In genomic region chr11:75651426-75652221, GRCm38 (mm10) we compare ENCODE assay signal across 7 mouse cellular contexts. TPM values are rescaled to one million over a fixed set of nuclear protein-coding genes. Genes with fewer than 3 reads are reported as not detected.
DNase-seq lines count a peak whose midpoint lies in the region; ATAC-seq lines count a peak whose summit lies in the region.

No protein-coding gene starts in this region.

- peak; percentile 93 for DNase-seq in adrenal gland, adult 2 months
- DNase-seq in embryo, embryonic 10.5 days (ENCODE audit: low spot score), result peak; percentile 78
- peak; percentile 75 to 77 for DNase-seq in gastrocnemius, postnatal 36 days
- peak; percentile 63 for DNase-seq in left cerebral cortex, postnatal 4 days
- peak; percentile 96 for DNase-seq in midbrain, embryonic 11.5 days (ENCODE audit: low spot score, missing footprints)
- peak; percentile 75 for DNase-seq in spleen, adult 12 weeks (ENCODE audit: low spot score)

- H3K4me2 ChIP-seq in intestine, embryonic 15.5 days (replicated peaks), result peak overlapping the region; percentile 92
- H3K4me2 ChIP-seq in midbrain, embryonic 11.5 days, result peak overlapping the region; percentile 95

- WGBS in intestine, embryonic 15.5 days, result under 1% methylated on average over 54 of the region's 54 CpGs
- WGBS in midbrain, embryonic 11.5 days, result 1% methylated on average over 53 of the region's 54 CpGs

- ATAC-seq in intestine, embryonic 15.5 days, result peak; percentile 81
- peak; percentile 66 for ATAC-seq in midbrain, embryonic 11.5 days (ENCODE audit: low FRiP score)

- peak overlapping the region; percentile 81 for H3K9ac ChIP-seq in intestine, embryonic 15.5 days
- peak overlapping the region; percentile 78 for H3K9ac ChIP-seq in midbrain, embryonic 11.5 days (ENCODE audit: low read length)

- no peaks in the 10 kb centered on the region for H3K27me3 ChIP-seq in intestine, embryonic 15.5 days (replicated peaks)
- peaks cover 31% of the 10 kb centered on the region for H3K27me3 ChIP-seq in midbrain, embryonic 11.5 days (ENCODE audit: control insufficient read depth, insufficient read depth, low read length)

- intact Hi-C loops in gastrocnemius, postnatal 36 days (cut with DNase I), result no loop called here
- intact Hi-C loops in left cerebral cortex, postnatal 4 days (cut with DNase I), result no loop called here

- H3K4me1 ChIP-seq in intestine, embryonic 15.5 days (replicated peaks), result peaks cover 43% of the 10 kb centered on the region
- H3K4me1 ChIP-seq in midbrain, embryonic 11.5 days (ENCODE audit: control insufficient read depth, insufficient read depth, low read length), result peaks cover 20% of the 10 kb centered on the region

- no peaks in the 10 kb centered on the region for H3K36me3 ChIP-seq in intestine, embryonic 15.5 days
- no peaks in the 10 kb centered on the region for H3K36me3 ChIP-seq in midbrain, embryonic 11.5 days (ENCODE audit: control insufficient read depth, insufficient read depth, low read length)

- H3K27ac ChIP-seq in intestine, embryonic 15.5 days, result peak overlapping the region; percentile 93
- no peak overlapping the region for H3K27ac ChIP-seq in midbrain, embryonic 11.5 days (ENCODE audit: low read depth, low read length)

- H3K9me3 ChIP-seq in intestine, embryonic 15.5 days, result no peaks in the 10 kb centered on the region
- no peaks in the 10 kb centered on the region for H3K9me3 ChIP-seq in midbrain, embryonic 11.5 days (ENCODE audit: control insufficient read depth, low read length)

- H3K4me3 ChIP-seq in intestine, embryonic 15.5 days (replicated peaks), result peak overlapping the region; percentile 68
- peak overlapping the region; percentile 60 for H3K4me3 ChIP-seq in midbrain, embryonic 11.5 days (ENCODE audit: low read depth, low read length)

RNA-seq across cellular contexts. Expression of gene Myo1c, which starts 1.3 kb away (rescaled TPM):
- total RNA-seq in adrenal gland, adult 2 months (2021), result 100 to 1,000 TPM; 136 to 174 TPM
- polyA plus RNA-seq in adrenal gland, adult 2 months (2012; rRNA removed), result 74.7 and 101 TPM in 2 replicates
- total RNA-seq in gastrocnemius, postnatal 36 days (2021), result 10 to 100 TPM; 37.4 to 41.5 TPM
- 48.6 and 50.0 TPM in 2 replicates for polyA plus RNA-seq in intestine, embryonic 15.5 days (2015; fragmentation: Nextera tagmentation; extraction: Ambion mirVana)
- 10 to 100 TPM; 38.1 to 41.0 TPM for total RNA-seq in left cerebral cortex, postnatal 4 days (2021)
- 9.8 and 10.2 TPM in 2 replicates for polyA plus RNA-seq in midbrain, embryonic 11.5 days (2014; fragmentation: Nextera tagmentation; extraction: Ambion mirVana)

RNA-seq across cellular contexts. Expression of gene Inpp5k, which starts 20.8 kb away (rescaled TPM):
- total RNA-seq in adrenal gland, adult 2 months (2021), result 10 to 100 TPM; 32.9 to 42.3 TPM
- polyA plus RNA-seq in adrenal gland, adult 2 months (2012; rRNA removed), result 38.0 and 50.0 TPM in 2 replicates
- total RNA-seq in gastrocnemius, postnatal 36 days (2021), result 10 to 100 TPM; 20.4 to 24.0 TPM
- polyA plus RNA-seq in intestine, embryonic 15.5 days (2015; fragmentation: Nextera tagmentation; extraction: Ambion mirVana), result 17.6 and 19.4 TPM in 2 replicates
- 10 to 100 TPM; 45.5 to 47.2 TPM for total RNA-seq in left cerebral cortex, postnatal 4 days (2021)
- 23.7 and 25.6 TPM in 2 replicates for polyA plus RNA-seq in midbrain, embryonic 11.5 days (2014; fragmentation: Nextera tagmentation; extraction: Ambion mirVana)

RNA-seq across cellular contexts. Expression of gene Crk, which starts 27.4 kb away (rescaled TPM):
- total RNA-seq in adrenal gland, adult 2 months (2021), result 100 to 1,000 TPM; 105 to 110 TPM
- 201 and 233 TPM in 2 replicates for polyA plus RNA-seq in adrenal gland, adult 2 months (2012; rRNA removed)
- total RNA-seq in gastrocnemius, postnatal 36 days (2021), result 10 to 100 TPM; 38.5 to 44.0 TPM
- polyA plus RNA-seq in intestine, embryonic 15.5 days (2015; fragmentation: Nextera tagmentation; extraction: Ambion mirVana), result 105 and 109 TPM in 2 replicates
- total RNA-seq in left cerebral cortex, postnatal 4 days (2021), result 100 to 1,000 TPM; 118 to 119 TPM
- polyA plus RNA-seq in midbrain, embryonic 11.5 days (2014; fragmentation: Nextera tagmentation; extraction: Ambion mirVana), result 128 and 130 TPM in 2 replicates
